Mouse (Mus musculus): ENCODE results near the gene Aip. TPM values are rescaled to one million over a fixed set of nuclear protein-coding genes. Genes with fewer than 3 reads are reported as not detected.

Aip gene
- total and polyA plus RNA-seq, 2 experiments from 2014 or later, result 23.8 to 61.7 TPM

- DNase-seq (ENCODE audit: low spot score) (no peak), ATAC-seq (ENCODE audit: insufficient read depth, low read depth) (no peak)
- Histone ChIP-seq H3K27ac (ENCODE audit: low read depth) (peak within 1 kb of the TSS; percentile 24; the same call in 1 of the 2 replicates), H3K27me3 (ENCODE audit: control insufficient read depth, insufficient read depth, low read length) (peaks cover 12% of the 10 kb centered on the region), H3K4me3 (ENCODE audit: low read depth, low read length) (peak within 1 kb of the TSS; percentile 59), H3K4me1 (ENCODE audit: control insufficient read depth, insufficient read depth) (peaks cover 25% of the 10 kb centered on the region; the same call in 1 of the 2 replicates), H3K36me3 (replicated peaks; ENCODE audit: control insufficient read depth, insufficient read depth, low read length) (peaks cover 10% of the 10 kb centered on the region), H3K9me3 (replicated peaks; ENCODE audit: control insufficient read depth, low read length) (no peaks in the 10 kb centered on the region), H3K4me2 (ENCODE audit: low read depth, low read length) (peak within 1 kb of the TSS; percentile 90), H3K9ac (replicated peaks; ENCODE audit: low read depth, low read length) (peak within 1 kb of the TSS; percentile 63)
- no peak for TF ChIP-seq CTCF (IDR thresholded peaks at IDR 0.05; ENCODE audit: low read depth)
- TF ChIP-seq EP300 (IDR thresholded peaks at IDR 0.05; ENCODE audit: low read depth), result no peak
- WGBS, result 1% methylated on average over 51 of the region's 53 CpGs
These were observed 25.6 kb downstream of the Aip start, which contains the start of gene Pitpnm1 for GRCm38 (mm10) chr19:4099837-4100717. Pitpnm1 (plus strand) TSS chr19:4099998.

GRCm38 (mm10) chr19:4099056-4099455 is 26.6 kb downstream of the Aip start:
- peak; percentile 38 for ATAC-seq (ENCODE audit: insufficient read depth, low read depth)
- Histone ChIP-seq H3K9me3 (replicated peaks; ENCODE audit: control insufficient read depth, low read length) (no peaks in the 10 kb centered on the region), H3K4me2 (ENCODE audit: low read depth, low read length) (peak overlapping the region; percentile 90), H3K4me3 (ENCODE audit: low read depth, low read length) (no peak overlapping the region), H3K27me3 (ENCODE audit: control insufficient read depth, insufficient read depth, low read length) (peaks cover 12% of the 10 kb centered on the region), H3K36me3 (replicated peaks; ENCODE audit: control insufficient read depth, insufficient read depth, low read length) (peaks cover 5% of the 10 kb centered on the region; the same call in 1 of the 2 replicates), H3K9ac (replicated peaks; ENCODE audit: low read depth, low read length) (no peak overlapping the region), H3K27ac (ENCODE audit: low read depth) (peak overlapping the region; percentile 24; the same call in 1 of the 2 replicates), H3K4me1 (ENCODE audit: control insufficient read depth, insufficient read depth) (peaks cover 25% of the 10 kb centered on the region; the same call in 1 of the 2 replicates)
- no peak for TF ChIP-seq EP300 (IDR thresholded peaks at IDR 0.05; ENCODE audit: low read depth)
- peak; percentile 98 for TF ChIP-seq CTCF (IDR thresholded peaks at IDR 0.05; ENCODE audit: low read depth)
- 8% methylated on average over 9 of the region's 9 CpGs for WGBS
- peak; percentile 84 for DNase-seq (ENCODE audit: low spot score)

DNA sequence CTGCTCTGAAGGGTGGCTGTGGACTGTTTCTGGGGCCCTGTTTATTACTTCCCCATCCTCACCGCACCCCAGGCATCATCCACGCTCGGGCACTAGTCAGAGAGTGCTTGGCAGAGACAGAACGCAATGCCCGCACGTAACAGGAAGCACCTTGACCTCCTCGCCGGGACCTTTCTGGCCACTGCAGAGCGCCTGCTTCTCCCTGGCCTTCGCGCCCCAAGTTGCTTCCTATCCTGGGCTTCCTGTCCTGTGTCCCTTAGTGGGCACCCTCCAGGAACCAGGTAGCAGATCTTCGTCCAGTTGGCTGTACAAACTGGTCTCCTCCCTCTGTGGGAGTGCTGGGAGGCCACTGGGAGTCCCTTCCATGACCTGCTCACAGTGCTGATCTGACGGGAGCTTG is 27.2 kb downstream of the Aip start:
- Histone ChIP-seq H3K27ac (ENCODE audit: low read depth) (0 out of 2 replicates have a peak overlapping the region, but pooled peaks have one; percentile 16), H3K4me1 (ENCODE audit: control insufficient read depth, insufficient read depth) (peaks cover 25% of the 10 kb centered on the region; the same call in 1 of the 2 replicates), H3K27me3 (ENCODE audit: control insufficient read depth, insufficient read depth, low read length) (peaks cover 12% of the 10 kb centered on the region), H3K9me3 (replicated peaks; ENCODE audit: control insufficient read depth, low read length) (no peaks in the 10 kb centered on the region), H3K36me3 (replicated peaks; ENCODE audit: control insufficient read depth, insufficient read depth, low read length) (peaks cover 3% of the 10 kb centered on the region; the same call in 1 of the 2 replicates), H3K9ac (replicated peaks; ENCODE audit: low read depth, low read length) (no peak overlapping the region), H3K4me3 (ENCODE audit: low read depth, low read length) (no peak overlapping the region), H3K4me2 (ENCODE audit: low read depth, low read length) (no peak overlapping the region)
- 87% methylated on average over 13 of the region's 13 CpGs for WGBS
- ATAC-seq (ENCODE audit: insufficient read depth, low read depth) (no peak), DNase-seq (ENCODE audit: low spot score) (no peak)
- TF ChIP-seq CTCF (IDR thresholded peaks at IDR 0.05; ENCODE audit: low read depth) (no peak), EP300 (IDR thresholded peaks at IDR 0.05; ENCODE audit: low read depth) (no peak)

DNA sequence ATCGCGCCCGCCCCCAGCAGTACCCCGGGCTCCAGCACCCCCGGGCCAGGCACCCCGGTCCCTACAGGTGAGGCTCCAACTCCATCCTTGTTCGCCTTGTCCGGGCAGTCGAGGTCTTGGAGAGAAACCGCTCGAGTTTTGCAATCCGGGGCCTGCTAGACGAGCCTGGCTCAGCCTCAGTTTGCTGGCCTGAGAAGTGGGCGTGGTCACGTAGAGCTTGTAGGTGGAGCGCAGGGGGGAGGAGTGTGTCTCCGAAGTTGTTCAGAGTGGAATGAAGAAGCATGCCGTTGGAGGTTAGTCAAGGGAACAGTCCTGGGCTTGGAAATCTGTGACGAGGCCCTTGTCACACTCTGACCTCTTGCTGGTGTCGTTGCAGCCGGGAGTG is 28.2 kb downstream of the Aip start:
- no peaks in the 10 kb centered on the region for H3K9me3 ChIP-seq (replicated peaks; ENCODE audit: control insufficient read depth, low read length)
- H3K27me3 ChIP-seq (ENCODE audit: control insufficient read depth, insufficient read depth, low read length), result peaks cover 12% of the 10 kb centered on the region; the same call in 1 of the 2 replicates
- ATAC-seq (ENCODE audit: insufficient read depth, low read depth) (peak; percentile 19), DNase-seq (ENCODE audit: low spot score) (peak; percentile 70)
- peak overlapping the region; percentile 78 for H3K27ac ChIP-seq (ENCODE audit: low read depth)
- WGBS, result under 1% methylated on average over 21 of the region's 21 CpGs
- H3K4me2 ChIP-seq (ENCODE audit: low read depth, low read length), result peak overlapping the region; percentile 86
- H3K9ac ChIP-seq (replicated peaks; ENCODE audit: low read depth, low read length), result peak overlapping the region; percentile 37
- H3K36me3 ChIP-seq (replicated peaks; ENCODE audit: control insufficient read depth, insufficient read depth, low read length), result no peaks in the 10 kb centered on the region
- peaks cover 25% of the 10 kb centered on the region; the same call in 1 of the 2 replicates for H3K4me1 ChIP-seq (ENCODE audit: control insufficient read depth, insufficient read depth)
- no peak for TF ChIP-seq EP300 (IDR thresholded peaks at IDR 0.05; ENCODE audit: low read depth)
- no peak for TF ChIP-seq CTCF (IDR thresholded peaks at IDR 0.05; ENCODE audit: low read depth)
- H3K4me3 ChIP-seq (ENCODE audit: low read depth, low read length), result peak overlapping the region; percentile 69

DNA sequence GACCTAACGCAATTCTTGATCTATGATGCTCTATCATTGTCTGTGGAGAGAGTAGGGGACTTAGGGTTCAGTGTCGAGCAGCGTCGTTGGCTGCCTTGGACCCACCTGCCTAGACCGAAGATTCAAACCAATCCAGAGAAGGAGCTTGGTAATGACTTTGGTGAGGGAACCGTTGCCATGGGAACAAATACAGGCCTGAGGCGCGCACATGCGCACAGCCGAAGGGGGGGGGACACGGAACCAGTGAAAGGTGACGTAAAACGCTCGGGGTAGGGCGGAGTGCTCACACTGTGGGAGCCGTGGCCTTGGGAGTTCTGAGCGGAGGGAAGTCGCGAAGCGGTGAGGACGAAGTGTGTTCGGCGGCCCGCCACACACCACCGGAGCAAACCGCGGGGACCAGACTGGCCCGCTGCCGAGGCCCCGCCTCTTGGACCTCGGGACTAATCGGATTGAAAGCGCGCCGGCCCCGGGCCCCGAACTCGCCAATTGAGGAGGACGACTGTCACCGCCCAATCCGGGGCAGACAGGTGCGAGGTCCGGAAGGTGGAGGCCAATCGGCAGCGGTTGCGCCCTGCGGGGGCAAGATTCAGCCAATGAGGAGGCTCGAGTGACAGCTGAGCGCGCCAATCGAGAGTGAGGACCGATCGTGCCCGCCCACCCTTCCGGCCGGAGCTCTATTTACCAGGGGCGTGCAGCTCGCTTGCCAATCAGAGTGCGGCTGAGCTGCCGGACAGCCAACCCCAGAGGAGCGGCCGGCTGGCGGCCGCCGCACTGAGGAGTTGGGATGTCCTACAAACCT is 28.8 kb downstream of the Aip start, which contains the start of gene Cdk2ap2:
TSS of gene Cdk2ap2 (plus strand) at position 541 of the 799 bp plus-strand sequence.
- DNase-seq (ENCODE audit: low spot score) (peak; percentile 96), ATAC-seq (ENCODE audit: insufficient read depth, low read depth) (peak; percentile 92)
- Histone ChIP-seq H3K4me2 (ENCODE audit: low read depth, low read length) (peak within 1 kb of the TSS; percentile 86), H3K27ac (ENCODE audit: low read depth) (peak within 1 kb of the TSS; percentile 89), H3K4me1 (ENCODE audit: control insufficient read depth, insufficient read depth) (peaks cover 25% of the 10 kb centered on the region; the same call in 1 of the 2 replicates), H3K9me3 (replicated peaks; ENCODE audit: control insufficient read depth, low read length) (no peaks in the 10 kb centered on the region), H3K4me3 (ENCODE audit: low read depth, low read length) (peak within 1 kb of the TSS; percentile 69), H3K27me3 (ENCODE audit: control insufficient read depth, insufficient read depth, low read length) (peaks cover 11% of the 10 kb centered on the region; the same call in 1 of the 2 replicates), H3K36me3 (replicated peaks; ENCODE audit: control insufficient read depth, insufficient read depth, low read length) (no peaks in the 10 kb centered on the region), H3K9ac (replicated peaks; ENCODE audit: low read depth, low read length) (peak within 1 kb of the TSS; percentile 55)
- WGBS, result under 1% methylated on average over 63 of the region's 65 CpGs
- no peak for TF ChIP-seq CTCF (IDR thresholded peaks at IDR 0.05; ENCODE audit: low read depth)
- peak; percentile 79; the same call in 1 of the 2 replicates for TF ChIP-seq EP300 (IDR thresholded peaks at IDR 0.05; ENCODE audit: low read depth)

Data from heart, postnatal 0 days (tissue).